Mouse (Mus musculus): ENCODE data around the gene Noc2l. TPM values are rescaled to one million over a fixed set of nuclear protein-coding genes. Genes with fewer than 3 reads are reported as not detected.

Noc2l gene
- total RNA-seq, 2 experiments from 2014 or later: 25.2 to 43.9 TPM

- no peak for ATAC-seq (ENCODE audit: poor library complexity, severe bottlenecking)
Measured at GRCm38 (mm10) chr4:156215649-156216048, 20.2 kb upstream of the Noc2l start, which contains the start of gene Perm1. Gene Perm1, plus strand, starts transcription at chr4:156215868.

- no peak for ATAC-seq (ENCODE audit: poor library complexity, severe bottlenecking)
Measured at GRCm38 (mm10) chr4:156216196-156216595, 19.6 kb upstream of the Noc2l start.

GRCm38 (mm10) chr4:156217022-156217669 is 18.7 kb upstream of the Noc2l start:
- ATAC-seq (ENCODE audit: poor library complexity, severe bottlenecking): no peak

- no peak for ATAC-seq (ENCODE audit: poor library complexity, severe bottlenecking)
Measured at GRCm38 (mm10) chr4:156217838-156218237, 18.0 kb upstream of the Noc2l start.

- no peak for ATAC-seq (ENCODE audit: poor library complexity, severe bottlenecking)
Measured at GRCm38 (mm10) chr4:156219936-156220335, 15.9 kb upstream of the Noc2l start.

GRCm38 (mm10) chr4:156224276-156224675 is 11.5 kb upstream of the Noc2l start:
- ATAC-seq (ENCODE audit: poor library complexity, severe bottlenecking): no peak

- ATAC-seq (ENCODE audit: poor library complexity, severe bottlenecking): peak; percentile 29; the same call in 1 of the 2 replicates
Measured at GRCm38 (mm10) chr4:156227752-156228392, 7.9 kb upstream of the Noc2l start.

GRCm38 (mm10) chr4:156228393-156229024 is 7.3 kb upstream of the Noc2l start:
- peak; percentile 41 for ATAC-seq (ENCODE audit: poor library complexity, severe bottlenecking)

GRCm38 (mm10) chr4:156234021-156234501 is 1.7 kb upstream of the Noc2l start:
- no peak for ATAC-seq (ENCODE audit: poor library complexity, severe bottlenecking)

- peak; percentile 37 for ATAC-seq (ENCODE audit: poor library complexity, severe bottlenecking)
Measured at GRCm38 (mm10) chr4:156234701-156235213, 1.1 kb upstream of the Noc2l start, which contains the start of gene Plekhn1. Gene Plekhn1, minus strand, starts transcription at chr4:156234857.

GRCm38 (mm10) chr4:156235360-156235770 is 445 bp upstream of the Noc2l start:
- ATAC-seq (ENCODE audit: poor library complexity, severe bottlenecking): peak; percentile 2

- ATAC-seq (ENCODE audit: poor library complexity, severe bottlenecking): peak; percentile 16; the same call in 1 of the 2 replicates
Measured at GRCm38 (mm10) chr4:156236651-156237447, 1.0 kb downstream of the Noc2l start.

GRCm38 (mm10) chr4:156249567-156249966 is 13.8 kb downstream of the Noc2l start:
- no peak for ATAC-seq (ENCODE audit: poor library complexity, severe bottlenecking)

GRCm38 (mm10) chr4:156251081-156251480 is 15.3 kb downstream of the Noc2l start:
- ATAC-seq (ENCODE audit: poor library complexity, severe bottlenecking): no peak

- no peak for ATAC-seq (ENCODE audit: poor library complexity, severe bottlenecking)
Measured at GRCm38 (mm10) chr4:156252140-156252539, 16.3 kb downstream of the Noc2l start.

- ATAC-seq (ENCODE audit: poor library complexity, severe bottlenecking): peak; percentile 34
Measured at GRCm38 (mm10) chr4:156252619-156253018, 16.8 kb downstream of the Noc2l start.

- peak; percentile 23; the same call in 1 of the 2 replicates for ATAC-seq (ENCODE audit: poor library complexity, severe bottlenecking)
Measured at GRCm38 (mm10) chr4:156253043-156253442, 17.2 kb downstream of the Noc2l start.

GRCm38 (mm10) chr4:156254361-156255077 is 18.7 kb downstream of the Noc2l start:
- peak; percentile 33 for ATAC-seq (ENCODE audit: poor library complexity, severe bottlenecking)

- ATAC-seq (ENCODE audit: poor library complexity, severe bottlenecking): peak; percentile 82
Measured at GRCm38 (mm10) chr4:156255078-156255839, 19.4 kb downstream of the Noc2l start, which contains the start of gene Samd11. Gene Samd11, minus strand, starts transcription at chr4:156255657.
